Mouse (Mus musculus): ENCODE data around the gene Lmo3. TPM values are rescaled to one million over a fixed set of nuclear protein-coding genes. Genes with fewer than 3 reads are reported as not detected.

Gene Lmo3
- polyA plus RNA-seq, 1 experiment from 2014 or later = 191 TPM

Other genes starting within 250 kb of the Lmo3 start
- 0.16 and 0.34 TPM in 2 replicates for gene Igbp1b, start 76.6 kb upstream of the Lmo3 start, polyA plus RNA-seq (2015; fragmentation: Nextera tagmentation; extraction: Ambion mirVana)